Comparison of ENCODE assay signal across 9 mouse cellular contexts in genomic region chr7:29044302-29044701, GRCm38 (mm10).
DNase-seq lines count a peak whose midpoint lies in the region; ATAC-seq and TF ChIP-seq lines count a peak whose summit lies in the region.
"Had no signal": no experiment of that assay in that cellular context is flagged by ENCODE, and none has a peak within 500 bp of the region (broad histone marks: within the 10 kb centered on the region; RNA-seq: fewer than 3 reads in every experiment).

No protein-coding gene starts in this region.

- 65% methylated on average over 9 of the region's 9 CpGs for WGBS in kidney, postnatal 0 days
- WGBS in hindbrain, postnatal 0 days = 52% methylated on average over 9 of the region's 9 CpGs
- 62% methylated on average over 9 of the region's 9 CpGs for WGBS in neural tube, embryonic 15.5 days

- no peaks in the 10 kb centered on the region for H3K27me3 ChIP-seq in kidney, postnatal 0 days (ENCODE audit: insufficient read depth, low read length)
- H3K27me3 ChIP-seq in hindbrain, postnatal 0 days (ENCODE audit: insufficient read depth, low read length) = no peaks in the 10 kb centered on the region
- H3K27me3 ChIP-seq in neural tube, embryonic 15.5 days (replicated peaks) = no peaks in the 10 kb centered on the region

- DNase-seq in kidney, postnatal 0 days (ENCODE audit: low spot score) = peak; percentile 27
- no peak for DNase-seq in kidney, postnatal 14 days
- peak; percentile 60 for DNase-seq in embryo, embryonic 10 days (ENCODE audit: low spot score)
- peak; percentile 56 for DNase-seq in hindbrain, postnatal 0 days (ENCODE audit: low spot score)
- DNase-seq in urinary bladder, adult 2 months (ENCODE audit: low spot score) = no peak
- no peak for DNase-seq in heart, postnatal 14 days
- DNase-seq: right cerebral cortex, postnatal 14 days had no signal

- intact Hi-C loops in heart, postnatal 14 days (cut with DNase I) = loop anchor here (10.0 kb wide), 1 partner anchor 480 kb away; no protein-coding TSS in a partner anchor

- no peak overlapping the region for H3K4me3 ChIP-seq in kidney, postnatal 0 days (replicated peaks; ENCODE audit: low read depth, low read length)
- H3K4me3 ChIP-seq in hindbrain, postnatal 0 days (ENCODE audit: low read length) = no peak overlapping the region
- no peak overlapping the region for H3K4me3 ChIP-seq in neural tube, embryonic 15.5 days (replicated peaks)

- H3K36me3 ChIP-seq in kidney, postnatal 0 days (ENCODE audit: insufficient read depth, low read length) = no peaks in the 10 kb centered on the region
- H3K36me3 ChIP-seq in hindbrain, postnatal 0 days (ENCODE audit: insufficient read depth, low read length) = no peaks in the 10 kb centered on the region
- no peaks in the 10 kb centered on the region for H3K36me3 ChIP-seq in neural tube, embryonic 15.5 days

- peaks cover 14% of the 10 kb centered on the region; the same call in 1 of the 2 replicates for H3K4me1 ChIP-seq in kidney, postnatal 0 days (replicated peaks; ENCODE audit: insufficient read depth, low read length)
- H3K4me1 ChIP-seq in hindbrain, postnatal 0 days (ENCODE audit: insufficient read depth, low read length) = no peaks in the 10 kb centered on the region
- peaks cover 28% of the 10 kb centered on the region for H3K4me1 ChIP-seq in neural tube, embryonic 15.5 days

- no peaks in the 10 kb centered on the region for H3K9me3 ChIP-seq in kidney, postnatal 0 days (replicated peaks; ENCODE audit: low read length)
- H3K9me3 ChIP-seq in hindbrain, postnatal 0 days (ENCODE audit: low read length) = no peaks in the 10 kb centered on the region
- H3K9me3 ChIP-seq in neural tube, embryonic 15.5 days (replicated peaks) = no peaks in the 10 kb centered on the region

- H3K9ac ChIP-seq in kidney, postnatal 0 days (ENCODE audit: low read depth, low read length) = no peak overlapping the region
- no peak overlapping the region for H3K9ac ChIP-seq in hindbrain, postnatal 0 days (replicated peaks; ENCODE audit: low read length)
- H3K9ac ChIP-seq in neural tube, embryonic 15.5 days (replicated peaks) = no peak overlapping the region
- H3K9ac ChIP-seq: liver, embryonic 14.5 days had no signal

- TF ChIP-seq CTCF in kidney, postnatal 0 days (IDR thresholded peaks at IDR 0.05; ENCODE audit: low read depth) = no peak
- no peak for TF ChIP-seq CTCF in hindbrain, postnatal 0 days (IDR thresholded peaks at IDR 0.05; ENCODE audit: low read depth)

- peak; percentile 43; the same call in 1 of the 2 replicates for ATAC-seq in kidney, postnatal 0 days (replicated peaks; ENCODE audit: low FRiP score, low read depth)
- peak; percentile 37; the same call in 1 of the 2 replicates for ATAC-seq in hindbrain, postnatal 0 days
- peak; percentile 32; the same call in 1 of the 2 replicates for ATAC-seq in neural tube, embryonic 15.5 days (ENCODE audit: low FRiP score)

- H3K27ac ChIP-seq in kidney, postnatal 0 days = no peak overlapping the region
- H3K27ac ChIP-seq in hindbrain, postnatal 0 days = peak overlapping the region; percentile 82; the same call in 1 of the 2 replicates
- peak overlapping the region; percentile 38; the same call in 1 of the 2 replicates for H3K27ac ChIP-seq in neural tube, embryonic 15.5 days (replicated peaks)
- H3K27ac ChIP-seq: liver, embryonic 14.5 days had no signal

- H3K4me2 ChIP-seq in kidney, postnatal 0 days (ENCODE audit: low read length) = no peak overlapping the region
- no peak overlapping the region for H3K4me2 ChIP-seq in hindbrain, postnatal 0 days (ENCODE audit: low read depth, low read length)
- H3K4me2 ChIP-seq in neural tube, embryonic 15.5 days = 0 out of 2 replicates have a peak overlapping the region, but pooled peaks have one; percentile 22

Comparison
In these comparisons a context has a peak if more than half of its experiments do, and no peak if none do; other contexts are left out.
1. DNase-seq: peak in kidney, postnatal 0 days (single experiment), embryo, embryonic 10 days (single experiment) and hindbrain, postnatal 0 days (single experiment); none in kidney, postnatal 14 days (single experiment), urinary bladder, adult 2 months (single experiment) and heart, postnatal 14 days (0 of 2).
2. Peak in every context shown above with its lines, with median percentiles within 50 percentile points of each other: ATAC-seq.